Comparison of ENCODE assay signal across 13 mouse cellular contexts in the genomic region with DNA sequence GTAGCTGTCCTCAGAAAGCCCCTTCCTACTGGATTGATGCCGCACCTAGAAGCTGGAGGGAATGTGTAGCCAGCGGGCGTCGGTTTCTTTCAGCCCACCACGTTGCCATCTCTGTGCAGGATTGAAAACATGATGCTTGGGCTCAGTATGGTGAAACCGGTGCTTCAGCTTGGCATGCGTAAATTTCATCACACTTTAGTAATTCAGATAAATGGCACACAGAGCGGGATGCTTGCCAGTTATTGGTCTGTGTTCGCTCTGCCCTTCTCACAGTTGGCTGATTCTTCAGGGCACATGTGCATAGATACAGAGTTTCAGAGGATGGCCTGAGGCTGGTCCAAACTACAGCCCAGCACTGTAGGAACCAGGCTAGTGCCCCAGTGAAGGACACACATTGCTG. TPM values are rescaled to one million over a fixed set of nuclear protein-coding genes. Genes with fewer than 3 reads are reported as not detected.
DNase-seq lines count a peak whose midpoint lies in the region; ATAC-seq and TF ChIP-seq lines count a peak whose summit lies in the region.
"Had no signal": no experiment of that assay in that cellular context is flagged by ENCODE, and none has a peak within 500 bp of the region (broad histone marks: within the 10 kb centered on the region; RNA-seq: fewer than 3 reads in every experiment).

No protein-coding gene starts in this region.

- no peaks in the 10 kb centered on the region for H3K9me3 ChIP-seq in hindbrain, embryonic 15.5 days
- H3K9me3 ChIP-seq in hindbrain, embryonic 11.5 days (ENCODE audit: control insufficient read depth, low read length), result no peaks in the 10 kb centered on the region
- H3K9me3 ChIP-seq in neural tube, embryonic 13.5 days, result no peaks in the 10 kb centered on the region
- H3K9me3 ChIP-seq: embryonic facial prominence, embryonic 15.5 days; liver, embryonic 12.5 days had no signal

- peak; percentile 44 to 53 for DNase-seq in cerebellum, postnatal 14 days
- DNase-seq in cerebellum, adult 2 months, result no peak
- DNase-seq in hindbrain, embryonic 11.5 days (ENCODE audit: low spot score), result no peak
- no peak for DNase-seq in neural tube, embryonic 10.5 days (ENCODE audit: extremely low spot score, low spot score)
- no peak for DNase-seq in adrenal gland, adult 8-10 months
- DNase-seq: adrenal gland, postnatal 10 days; right cerebral cortex, adult 18-20 months had no signal

- H3K9ac ChIP-seq in hindbrain, embryonic 15.5 days, result no peak overlapping the region
- no peak overlapping the region for H3K9ac ChIP-seq in hindbrain, embryonic 11.5 days (ENCODE audit: low read depth, low read length)
- no peak overlapping the region for H3K9ac ChIP-seq in neural tube, embryonic 13.5 days
- H3K9ac ChIP-seq: embryonic facial prominence, embryonic 15.5 days; liver, embryonic 12.5 days had no signal

- no peak overlapping the region for H3K27ac ChIP-seq in cerebellum, adult 2 months (ENCODE audit: insufficient read depth, low read length)
- peak overlapping the region; percentile 35; the same call in 1 of the 2 replicates for H3K27ac ChIP-seq in hindbrain, embryonic 15.5 days (replicated peaks)
- H3K27ac ChIP-seq in hindbrain, embryonic 11.5 days (ENCODE audit: low read depth, low read length), result no peak overlapping the region
- peak overlapping the region; percentile 69 for H3K27ac ChIP-seq in neural tube, embryonic 13.5 days (replicated peaks)
- H3K27ac ChIP-seq: embryonic facial prominence, embryonic 15.5 days; liver, embryonic 12.5 days had no signal

- no peak for TF ChIP-seq POLR2A in cerebellum, adult 2 months (IDR thresholded peaks at IDR 0.05; ENCODE audit: borderline replicate concordance, insufficient read depth, low read length)

- no peak for TF ChIP-seq CTCF in cerebellum, adult 2 months (IDR thresholded peaks at IDR 0.05; ENCODE audit: borderline replicate concordance, insufficient read depth, low read depth, low read length)

- H3K36me3 ChIP-seq in hindbrain, embryonic 15.5 days, result no peaks in the 10 kb centered on the region
- H3K36me3 ChIP-seq in hindbrain, embryonic 11.5 days (ENCODE audit: control insufficient read depth, insufficient read depth, low read length), result 0 out of 2 replicates have a peak, but pooled peaks cover 2% of the 10 kb centered on the region
- H3K36me3 ChIP-seq in neural tube, embryonic 13.5 days, result peaks cover 11% of the 10 kb centered on the region; the same call in 1 of the 2 replicates
- H3K36me3 ChIP-seq: embryonic facial prominence, embryonic 15.5 days; liver, embryonic 12.5 days had no signal

- 43% methylated on average over 9 of the region's 9 CpGs for WGBS in cerebellum, adult 2 months
- 64% methylated on average over 9 of the region's 9 CpGs for WGBS in hindbrain, embryonic 15.5 days
- WGBS in hindbrain, embryonic 11.5 days, result 96% methylated on average over 9 of the region's 9 CpGs
- 69% methylated on average over 9 of the region's 9 CpGs for WGBS in neural tube, embryonic 13.5 days

- no peaks in the 10 kb centered on the region for H3K27me3 ChIP-seq in cerebellum, adult 2 months (ENCODE audit: control insufficient read depth, insufficient read depth, low read length)
- H3K27me3 ChIP-seq in hindbrain, embryonic 15.5 days, result no peaks in the 10 kb centered on the region
- H3K27me3 ChIP-seq in hindbrain, embryonic 11.5 days (ENCODE audit: control insufficient read depth, insufficient read depth, low read length), result no peaks in the 10 kb centered on the region
- no peaks in the 10 kb centered on the region for H3K27me3 ChIP-seq in neural tube, embryonic 13.5 days
- H3K27me3 ChIP-seq: embryonic facial prominence, embryonic 15.5 days; liver, embryonic 12.5 days had no signal

- peaks cover 30% of the 10 kb centered on the region for H3K4me1 ChIP-seq in cerebellum, adult 2 months (ENCODE audit: control insufficient read depth, insufficient read depth, low read length)
- H3K4me1 ChIP-seq in hindbrain, embryonic 15.5 days (replicated peaks), result peaks cover 48% of the 10 kb centered on the region
- peaks cover 2% of the 10 kb centered on the region; the same call in 1 of the 2 replicates for H3K4me1 ChIP-seq in hindbrain, embryonic 11.5 days (replicated peaks; ENCODE audit: control insufficient read depth, insufficient read depth, low read length)
- peaks cover 66% of the 10 kb centered on the region for H3K4me1 ChIP-seq in neural tube, embryonic 13.5 days (replicated peaks)

- ATAC-seq in hindbrain, embryonic 15.5 days (ENCODE audit: low FRiP score, low read depth), result peak; percentile 25; the same call in 1 of the 2 replicates
- ATAC-seq in hindbrain, embryonic 11.5 days (ENCODE audit: low FRiP score), result no peak
- ATAC-seq in neural tube, embryonic 13.5 days (ENCODE audit: low read depth), result no peak
- ATAC-seq in megakaryocyte progenitor cell, adult 5-6 weeks (replicated peaks; ENCODE audit: poor library complexity), result no peak
- ATAC-seq: intestine, postnatal 0 days; liver, embryonic 12.5 days had no signal

- H3K4me3 ChIP-seq in cerebellum, adult 2 months (replicated peaks; ENCODE audit: insufficient read depth, low read depth, low read length), result no peak overlapping the region
- no peak overlapping the region for H3K4me3 ChIP-seq in hindbrain, embryonic 15.5 days
- H3K4me3 ChIP-seq in hindbrain, embryonic 11.5 days (ENCODE audit: low read depth, low read length), result no peak overlapping the region
- no peak overlapping the region for H3K4me3 ChIP-seq in neural tube, embryonic 13.5 days
- H3K4me3 ChIP-seq: embryonic facial prominence, embryonic 15.5 days; liver, embryonic 12.5 days had no signal

- no peak overlapping the region for H3K4me2 ChIP-seq in hindbrain, embryonic 15.5 days
- no peak overlapping the region for H3K4me2 ChIP-seq in hindbrain, embryonic 11.5 days (replicated peaks; ENCODE audit: low read depth, low read length)
- no peak overlapping the region for H3K4me2 ChIP-seq in neural tube, embryonic 13.5 days
- H3K4me2 ChIP-seq: embryonic facial prominence, embryonic 15.5 days; liver, embryonic 12.5 days had no signal

RNA-seq across cellular contexts. Expression of a gene that starts 53.1 kb away (rescaled TPM):
- polyA plus RNA-seq in cerebellum, adult 2 months (2012; rRNA removed), result 104 and 107 TPM in 2 replicates
- polyA plus RNA-seq in hindbrain, embryonic 15.5 days (2015; fragmentation: Nextera tagmentation; extraction: Ambion mirVana), result 72.7 and 79.1 TPM in 2 replicates
- polyA plus RNA-seq in hindbrain, embryonic 11.5 days (2014; fragmentation: Nextera tagmentation; extraction: Ambion mirVana), result 51.1 and 53.2 TPM in 2 replicates
- 71.6 and 74.9 TPM in 2 replicates for polyA plus RNA-seq in neural tube, embryonic 13.5 days (2015; fragmentation: Nextera tagmentation; extraction: Ambion mirVana)
- total RNA-seq in megakaryocyte progenitor cell, adult 5-6 weeks (2015), result 5.1 and 5.9 TPM in 2 replicates
- total RNA-seq in megakaryocyte progenitor cell, adult 5-6 weeks (2017), result 7.7 and 10.1 TPM in 2 replicates
- total RNA-seq in adrenal gland, adult 8-10 months (2022), result 10 to 100 TPM; 42.7 to 61.7 (median 54.9) TPM

Comparison
In these comparisons a context has a peak if more than half of its experiments do, and no peak if none do; other contexts are left out.
1. DNase-seq: peak in cerebellum, postnatal 14 days (2 of 2); none in cerebellum, adult 2 months (0 of 2), hindbrain, embryonic 11.5 days (single experiment), neural tube, embryonic 10.5 days (single experiment) and adrenal gland, adult 8-10 months (single experiment).
2. H3K27ac ChIP-seq: peak in hindbrain, embryonic 15.5 days (single experiment) and neural tube, embryonic 13.5 days (single experiment); none in cerebellum, adult 2 months (single experiment) and hindbrain, embryonic 11.5 days (single experiment).